Mouse (Mus musculus) intestine, embryonic 15.5 days (tissue): ENCODE results near the gene Plcb3. TPM values are rescaled to one million over a fixed set of nuclear protein-coding genes. Genes with fewer than 3 reads are reported as not detected.

ENCODE experiments used
- ATAC-seq: fragments of 200-750 bp; cut with Nextera tagmentation; 2 replicates; pipeline ENCODE4 v1.8.0; 2017; ENCODE audit warnings: moderate TSS enrichment, moderate library complexity
- H3K27ac ChIP-seq: fragments of 300-500 bp; sonication (generic); 2 replicates; pipeline ENCODE4 v1.5.1; 2015; ENCODE audit warnings: mild to moderate bottlenecking, inconsistent platforms
- H3K27me3 ChIP-seq: fragments of 300-500 bp; sonication (generic); replicated peaks from 2 replicates; pipeline ENCODE4 v1.6.1; 2015; ENCODE audit warnings: inconsistent platforms
- H3K36me3 ChIP-seq: fragments of 300-500 bp; sonication (generic); 2 replicates; pipeline ENCODE4 v1.6.1; 2015; ENCODE audit warnings: inconsistent platforms
- H3K4me1 ChIP-seq: fragments of 300-500 bp; sonication (generic); replicated peaks from 2 replicates; pipeline ENCODE4 v1.6.1; 2015; ENCODE audit warnings: inconsistent platforms
- H3K4me2 ChIP-seq: fragments of 300-500 bp; sonication (generic); replicated peaks from 2 replicates; pipeline ENCODE4 v1.6.1; 2015; ENCODE audit warnings: mild to moderate bottlenecking, inconsistent platforms
- H3K4me3 ChIP-seq: fragments of 300-500 bp; sonication (generic); replicated peaks from 2 replicates; pipeline ENCODE4 v1.5.1; 2015; ENCODE audit warnings: inconsistent platforms
- H3K9ac ChIP-seq: fragments of 300-500 bp; sonication (generic); 2 replicates; pipeline ENCODE4 v1.6.1; 2015; ENCODE audit warnings: inconsistent platforms
- H3K9me3 ChIP-seq: fragments of 300-500 bp; sonication (generic); 2 replicates; pipeline ENCODE4 v1.6.1; 2016; ENCODE audit warnings: inconsistent platforms
- WGBS: fragments of 180-500 bp; shearing (Covaris S2); methylation state at CpG from one replicate; pipeline ENCODE4 v1.1.7; 2015; 5-methylcytosine and 5-hydroxymethylcytosine counted together
- polyA plus RNA-seq: library from polyadenylated mRNA; unstranded; fragments of >200 nt; fragmentation: Nextera tagmentation; extraction: Ambion mirVana; gene quantifications from 2 replicates; pipeline ENCODE4 v1.2.1, GENCODE M21; 2015

Gene Plcb3
- 187 and 198 TPM in 2 replicates for polyA plus RNA-seq

DNA sequence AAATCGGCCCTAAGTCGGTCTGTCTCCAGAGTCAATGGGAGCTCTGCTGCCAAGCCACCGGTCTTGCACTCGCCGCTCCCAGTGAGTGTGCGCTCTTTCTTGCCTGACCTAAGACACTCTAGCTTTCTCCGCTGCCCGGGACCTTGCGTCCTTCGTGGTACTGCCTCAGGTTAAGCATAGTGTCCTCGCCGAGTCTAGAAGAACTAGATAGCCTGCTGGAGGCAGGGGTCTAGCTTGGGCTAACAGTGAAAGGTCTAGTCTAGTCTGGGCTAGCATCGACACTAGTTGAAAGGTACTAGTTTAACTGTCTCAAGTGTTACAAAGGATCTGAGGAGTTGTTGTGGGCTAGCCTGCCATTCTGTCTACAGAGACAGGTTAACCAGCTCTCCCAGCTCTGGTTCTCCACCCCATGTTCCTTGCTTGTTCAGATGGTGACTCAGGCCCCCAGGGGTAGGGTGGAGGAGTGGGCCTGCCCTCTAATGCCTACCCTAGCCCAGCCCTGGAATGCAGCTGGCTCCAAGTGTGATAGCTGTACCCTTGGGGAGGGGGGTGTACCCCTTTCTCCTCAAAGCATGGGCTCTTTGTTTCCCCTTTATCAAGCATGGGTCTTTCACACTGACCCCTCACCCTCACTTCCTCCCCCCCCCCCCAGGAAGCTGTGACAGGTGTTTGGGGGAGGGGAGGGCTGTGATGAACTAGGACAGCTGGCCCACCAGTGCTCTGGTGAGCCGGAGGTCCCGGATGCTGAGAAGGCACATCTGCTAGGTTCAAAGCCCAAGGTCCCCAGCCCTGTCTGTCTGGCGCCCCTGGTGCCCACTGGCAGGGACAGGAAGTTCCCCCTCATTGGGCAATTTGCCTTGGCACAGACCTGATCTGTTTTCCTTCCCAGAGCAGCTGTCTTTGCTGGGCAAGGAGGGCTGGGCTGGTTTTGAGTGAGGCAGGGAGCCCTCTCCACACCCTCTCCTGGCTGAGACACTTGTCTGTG, at the start of gene Plcb3:
Plcb3 (minus strand) TSS at position 934 of the 985 bp plus-strand sequence.
- H3K4me3 ChIP-seq = peak within 1 kb of the TSS; percentile 55
- no peaks in the 10 kb centered on the region for H3K9me3 ChIP-seq
- no peaks in the 10 kb centered on the region for H3K27me3 ChIP-seq
- WGBS = under 1% methylated on average over 16 of the region's 16 CpGs
- peak within 1 kb of the TSS; percentile 88 for H3K4me2 ChIP-seq
- peaks cover 11% of the 10 kb centered on the region; the same call in 1 of the 2 replicates for H3K36me3 ChIP-seq
- H3K9ac ChIP-seq = peak within 1 kb of the TSS; percentile 73
- peak within 1 kb of the TSS; percentile 92 for H3K27ac ChIP-seq
- peaks cover 57% of the 10 kb centered on the region for H3K4me1 ChIP-seq
- no peak for ATAC-seq

DNA sequence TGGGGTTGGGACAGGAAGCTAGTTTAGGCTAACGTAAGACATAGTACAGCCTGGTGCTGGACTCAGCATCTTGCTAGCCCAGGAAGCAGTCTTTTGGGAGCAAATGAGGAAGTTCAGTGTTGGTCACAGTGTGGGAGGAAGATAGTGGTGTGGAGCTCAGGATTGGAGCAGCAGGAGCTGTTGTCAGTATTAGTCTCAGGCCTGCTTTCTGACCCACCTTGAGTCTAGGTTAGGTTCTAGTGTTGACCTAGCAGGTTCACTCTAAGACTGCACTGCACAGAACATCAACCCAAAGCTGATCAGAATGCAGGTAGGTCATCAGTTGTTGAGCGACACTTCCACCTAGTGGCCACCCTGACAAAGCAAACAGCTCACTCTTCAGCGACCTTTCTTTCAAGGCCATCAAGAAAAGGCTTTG, 44.0 kb upstream of the Plcb3 start:
- H3K36me3 ChIP-seq = peaks cover 39% of the 10 kb centered on the region
- H3K4me2 ChIP-seq = no peak overlapping the region
- ATAC-seq = peak; percentile 72
- H3K27me3 ChIP-seq = no peaks in the 10 kb centered on the region
- no peak overlapping the region for H3K9ac ChIP-seq
- WGBS = 39% methylated on average over 3 of the region's 3 CpGs
- no peaks in the 10 kb centered on the region for H3K4me1 ChIP-seq
- no peaks in the 10 kb centered on the region for H3K9me3 ChIP-seq
- no peak overlapping the region for H3K4me3 ChIP-seq
- no peak overlapping the region for H3K27ac ChIP-seq

DNA sequence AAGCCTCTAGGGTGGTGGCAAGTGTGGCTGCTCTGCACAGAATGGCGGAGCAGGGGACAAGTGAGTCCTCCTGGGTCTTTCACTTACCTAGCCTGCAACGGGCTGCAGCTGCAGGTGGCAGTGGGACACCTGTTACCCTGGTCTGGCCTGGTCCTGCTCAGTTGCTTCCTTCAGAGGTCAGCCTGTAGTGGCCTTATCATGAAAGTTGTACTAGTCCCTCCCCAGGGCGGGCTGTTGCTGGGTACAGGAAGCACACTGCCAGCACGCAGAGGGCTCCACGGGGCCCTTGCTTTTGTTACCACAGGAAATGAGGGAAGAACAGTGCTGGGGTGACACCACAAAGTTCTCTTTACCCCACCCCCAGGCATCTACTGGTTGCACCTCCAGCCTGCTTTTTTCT, 42.9 kb upstream of the Plcb3 start, which contains the start of gene Fermt3:
Fermt3 (minus strand) TSS at position 279 of the 400 bp plus-strand sequence.
- peaks cover 30% of the 10 kb centered on the region for H3K36me3 ChIP-seq
- H3K4me2 ChIP-seq = no peak within 1 kb of the TSS
- H3K27me3 ChIP-seq = no peaks in the 10 kb centered on the region
- no peak within 1 kb of the TSS for H3K9ac ChIP-seq
- 74% methylated on average over 5 of the region's 5 CpGs for WGBS
- H3K27ac ChIP-seq = 0 out of 2 replicates have a peak within 1 kb of the TSS, but pooled peaks have one; percentile 7
- no peaks in the 10 kb centered on the region for H3K9me3 ChIP-seq
- H3K4me1 ChIP-seq = no peaks in the 10 kb centered on the region
- ATAC-seq = peak; percentile 75
- no peak within 1 kb of the TSS for H3K4me3 ChIP-seq

DNA sequence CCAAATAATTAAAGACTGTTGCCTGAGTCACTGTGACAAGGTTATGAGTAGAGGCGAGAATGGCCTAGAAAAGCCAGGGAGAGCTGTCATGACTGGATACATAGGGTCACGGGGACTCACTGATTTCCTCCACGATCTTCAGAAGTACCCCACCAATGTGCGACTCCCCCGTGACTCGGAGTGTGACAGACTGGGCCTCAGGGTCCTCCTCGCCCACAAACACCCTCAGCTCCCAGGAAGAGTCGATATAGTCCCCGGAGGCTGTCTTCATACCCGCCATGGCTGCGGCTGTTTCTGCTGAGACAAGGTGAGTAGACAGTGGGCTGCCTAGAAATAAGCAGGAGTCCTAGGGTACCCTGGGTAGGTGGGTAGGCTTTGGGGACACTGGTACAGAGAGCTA, 42.3 kb upstream of the Plcb3 start:
- no peak overlapping the region for H3K4me3 ChIP-seq

DNA sequence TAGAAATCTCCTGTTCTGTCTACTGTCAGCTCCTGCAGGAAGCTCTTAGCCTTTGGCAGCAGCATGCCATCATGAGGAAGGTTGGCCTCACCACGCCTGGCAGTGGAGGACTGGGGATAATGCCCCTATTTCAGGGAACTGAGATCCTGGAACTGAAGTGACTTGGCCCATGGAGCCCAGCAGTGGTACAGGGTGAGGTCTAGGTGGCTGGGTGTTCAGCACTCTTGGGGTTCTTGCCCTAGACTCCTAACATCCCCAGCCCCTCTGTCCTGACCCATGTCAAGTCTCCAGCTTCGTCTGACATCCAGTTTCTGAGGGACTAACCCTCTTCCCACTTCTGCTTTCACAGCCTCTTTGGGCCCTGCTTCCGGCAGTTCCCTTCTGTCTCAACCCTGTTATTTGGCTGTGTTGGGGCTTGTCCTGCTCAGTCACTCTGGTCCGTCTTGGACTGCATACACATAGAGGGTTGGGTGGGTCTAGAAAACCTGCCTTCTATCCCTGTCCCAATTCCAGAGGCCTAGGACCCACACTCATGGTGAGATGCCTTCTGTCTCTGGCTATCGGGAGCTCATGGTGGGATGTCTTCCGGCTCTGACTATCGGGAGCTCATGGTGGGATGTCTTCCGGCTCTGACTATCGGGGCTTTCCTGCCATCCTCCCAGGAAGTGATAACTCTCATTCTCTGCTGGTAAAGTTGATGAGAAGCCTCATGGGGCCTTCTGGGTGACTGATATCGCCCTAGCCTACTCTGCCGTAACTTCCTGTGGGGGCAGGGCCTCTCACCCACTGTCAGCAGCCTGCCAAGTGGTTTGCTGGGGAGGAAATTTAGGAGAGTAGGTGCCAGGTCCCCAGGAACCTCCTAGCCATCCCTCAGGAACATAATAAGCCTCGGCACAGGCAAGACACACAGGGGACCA, 41.5 kb upstream of the Plcb3 start:
- Histone ChIP-seq H3K4me2 (no peak overlapping the region), H3K27ac (0 out of 2 replicates have a peak overlapping the region, but pooled peaks have one; percentile 44), H3K9me3 (no peaks in the 10 kb centered on the region), H3K4me3 (no peak overlapping the region), H3K27me3 (no peaks in the 10 kb centered on the region), H3K36me3 (peaks cover 19% of the 10 kb centered on the region), H3K9ac (no peak overlapping the region), H3K4me1 (no peaks in the 10 kb centered on the region)
- 76% methylated on average over 12 of the region's 12 CpGs for WGBS
- no peak; the same call in 1 of the 2 replicates for ATAC-seq

More for the DNA sequence above, 42.3 kb upstream of the Plcb3 start:
- no peak for ATAC-seq
- Histone ChIP-seq H3K9ac (no peak overlapping the region), H3K36me3 (peaks cover 27% of the 10 kb centered on the region), H3K27ac (no peak overlapping the region), H3K4me1 (no peaks in the 10 kb centered on the region), H3K4me2 (no peak overlapping the region), H3K27me3 (no peaks in the 10 kb centered on the region), H3K9me3 (no peaks in the 10 kb centered on the region)
- 89% methylated on average over 11 of the region's 11 CpGs for WGBS

DNA sequence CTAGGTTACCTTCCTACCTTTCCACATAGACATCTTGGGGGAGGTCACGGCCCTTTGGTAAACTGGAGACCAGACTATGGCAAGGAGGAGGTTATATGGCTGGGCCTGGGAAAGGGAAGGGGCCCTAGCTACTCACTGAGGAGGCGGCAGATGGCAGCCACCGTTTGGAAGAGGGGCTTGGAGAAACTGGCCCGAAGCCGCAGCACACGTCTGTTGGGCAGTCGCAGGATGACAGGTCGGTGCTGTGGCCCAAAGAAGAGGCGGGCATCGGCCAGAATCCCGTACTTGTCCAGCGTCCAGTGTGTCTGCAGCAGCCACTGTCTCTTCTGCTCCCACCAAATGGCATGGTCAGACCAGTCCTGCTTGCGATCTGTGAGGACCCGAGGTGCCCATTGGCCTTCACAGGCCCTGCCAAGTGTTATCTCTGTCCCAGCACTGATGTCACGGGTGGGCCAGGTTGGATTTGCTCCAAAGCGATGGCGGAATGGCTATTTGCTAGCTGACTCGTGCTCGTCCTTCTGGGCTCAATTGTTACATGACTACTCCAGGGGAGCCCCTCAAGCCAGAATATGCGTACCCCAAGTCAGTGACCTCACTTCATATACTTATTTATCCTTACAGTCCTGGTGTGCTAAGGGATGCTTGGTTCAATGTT, 38.3 kb upstream of the Plcb3 start:
- Histone ChIP-seq H3K4me1 (no peaks in the 10 kb centered on the region), H3K4me2 (no peak overlapping the region), H3K9me3 (no peaks in the 10 kb centered on the region), H3K36me3 (no peaks in the 10 kb centered on the region), H3K27ac (no peak overlapping the region), H3K4me3 (no peak overlapping the region), H3K9ac (no peak overlapping the region), H3K27me3 (no peaks in the 10 kb centered on the region)
- 92% methylated on average over 20 of the region's 20 CpGs for WGBS
- no peak for ATAC-seq

DNA sequence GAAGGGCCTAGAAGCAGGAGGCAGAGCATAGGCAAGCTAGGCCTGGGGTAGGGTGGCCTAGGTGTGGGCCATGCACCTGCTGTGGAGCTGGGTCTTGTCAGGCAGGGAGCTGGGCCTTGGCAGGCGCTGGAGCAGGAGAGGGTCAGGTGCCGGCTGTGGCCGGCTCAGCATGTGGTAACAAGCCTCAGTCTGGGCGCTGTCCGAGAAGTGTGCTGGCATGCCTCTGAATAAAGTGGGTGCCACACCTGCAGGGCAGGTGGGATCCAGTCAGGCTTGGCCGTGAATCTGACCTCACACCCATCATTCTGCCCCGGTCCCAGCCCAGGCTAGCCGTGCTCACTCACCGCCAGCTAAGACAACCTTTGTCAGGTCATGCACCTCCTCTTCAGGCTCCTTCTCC, 37.7 kb upstream of the Plcb3 start:
- Histone ChIP-seq H3K4me2 (no peak overlapping the region), H3K4me1 (no peaks in the 10 kb centered on the region), H3K4me3 (no peak overlapping the region), H3K9ac (no peak overlapping the region), H3K36me3 (no peaks in the 10 kb centered on the region), H3K27me3 (no peaks in the 10 kb centered on the region), H3K9me3 (no peaks in the 10 kb centered on the region), H3K27ac (no peak overlapping the region)
- WGBS = 92% methylated on average over 9 of the region's 9 CpGs
- ATAC-seq = no peak

DNA sequence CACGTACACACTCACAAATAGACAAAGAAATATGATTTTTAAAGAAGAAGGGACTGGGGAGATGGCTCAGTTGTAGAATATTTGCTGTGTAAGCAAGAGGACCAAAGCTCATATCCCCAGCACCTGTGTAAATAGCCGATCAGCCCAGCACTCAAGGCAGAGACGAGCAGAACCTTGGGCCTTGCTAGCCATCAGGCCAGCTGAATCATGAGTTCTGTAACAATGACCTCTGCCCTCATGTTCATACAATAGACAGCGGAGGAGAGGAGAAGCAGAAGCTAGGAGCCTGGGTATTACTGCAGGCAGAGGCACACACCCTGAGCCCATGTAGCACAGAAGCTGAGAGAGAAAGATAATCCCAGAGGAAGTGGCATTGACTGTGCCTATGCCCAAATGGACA, 36.2 kb upstream of the Plcb3 start:
- no peaks in the 10 kb centered on the region for H3K9me3 ChIP-seq
- no peak overlapping the region for H3K4me2 ChIP-seq
- peak; percentile 36; the same call in 1 of the 2 replicates for ATAC-seq
- 70% methylated on average over 4 of the region's 4 CpGs for WGBS
- no peak overlapping the region for H3K27ac ChIP-seq
- no peaks in the 10 kb centered on the region for H3K36me3 ChIP-seq
- H3K4me1 ChIP-seq = no peaks in the 10 kb centered on the region
- no peak overlapping the region for H3K4me3 ChIP-seq
- no peaks in the 10 kb centered on the region for H3K27me3 ChIP-seq
- H3K9ac ChIP-seq = no peak overlapping the region; the same call in 1 of the 2 replicates

DNA sequence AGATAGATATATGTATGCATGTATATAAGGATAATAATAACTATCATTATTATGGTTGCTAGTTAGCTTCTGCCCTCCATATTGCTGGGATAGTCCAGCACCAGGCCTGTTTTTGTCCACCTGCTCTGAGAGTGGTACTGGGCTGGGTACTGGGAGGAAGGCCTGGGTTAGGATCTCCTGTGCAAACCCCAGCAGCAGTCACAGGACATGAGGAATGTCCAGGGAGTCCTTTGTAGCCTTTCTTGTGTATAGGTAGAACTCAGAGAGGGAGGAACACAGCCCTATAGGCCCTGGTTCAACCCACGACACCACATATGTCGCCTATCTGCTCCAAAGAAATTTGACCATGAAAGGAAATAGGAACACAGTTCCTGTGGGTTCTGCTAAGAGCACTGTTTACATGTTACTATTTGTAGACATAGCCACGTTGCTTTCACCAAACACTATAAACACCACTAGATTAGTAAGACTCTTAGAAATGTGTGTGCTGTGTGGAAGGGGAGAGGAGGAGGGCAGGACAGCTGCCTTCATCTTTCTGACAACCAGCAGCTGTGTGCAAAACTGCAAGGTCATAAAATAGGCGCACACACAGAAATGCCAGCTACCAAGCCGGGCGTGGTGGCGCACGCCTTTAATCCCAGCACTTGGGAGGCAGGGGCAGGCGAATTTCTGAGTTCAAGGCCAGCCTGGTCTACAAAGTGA, 30.8 kb upstream of the Plcb3 start:
- peak; percentile 36; the same call in 1 of the 2 replicates for ATAC-seq
- H3K9ac ChIP-seq = no peak overlapping the region
- H3K9me3 ChIP-seq = no peaks in the 10 kb centered on the region
- H3K4me1 ChIP-seq = no peaks in the 10 kb centered on the region
- H3K4me2 ChIP-seq = no peak overlapping the region
- H3K4me3 ChIP-seq = no peak overlapping the region
- H3K27ac ChIP-seq = peak overlapping the region; percentile 73
- no peaks in the 10 kb centered on the region for H3K27me3 ChIP-seq
- WGBS = 62% methylated on average over 9 of the region's 9 CpGs
- no peaks in the 10 kb centered on the region for H3K36me3 ChIP-seq

DNA sequence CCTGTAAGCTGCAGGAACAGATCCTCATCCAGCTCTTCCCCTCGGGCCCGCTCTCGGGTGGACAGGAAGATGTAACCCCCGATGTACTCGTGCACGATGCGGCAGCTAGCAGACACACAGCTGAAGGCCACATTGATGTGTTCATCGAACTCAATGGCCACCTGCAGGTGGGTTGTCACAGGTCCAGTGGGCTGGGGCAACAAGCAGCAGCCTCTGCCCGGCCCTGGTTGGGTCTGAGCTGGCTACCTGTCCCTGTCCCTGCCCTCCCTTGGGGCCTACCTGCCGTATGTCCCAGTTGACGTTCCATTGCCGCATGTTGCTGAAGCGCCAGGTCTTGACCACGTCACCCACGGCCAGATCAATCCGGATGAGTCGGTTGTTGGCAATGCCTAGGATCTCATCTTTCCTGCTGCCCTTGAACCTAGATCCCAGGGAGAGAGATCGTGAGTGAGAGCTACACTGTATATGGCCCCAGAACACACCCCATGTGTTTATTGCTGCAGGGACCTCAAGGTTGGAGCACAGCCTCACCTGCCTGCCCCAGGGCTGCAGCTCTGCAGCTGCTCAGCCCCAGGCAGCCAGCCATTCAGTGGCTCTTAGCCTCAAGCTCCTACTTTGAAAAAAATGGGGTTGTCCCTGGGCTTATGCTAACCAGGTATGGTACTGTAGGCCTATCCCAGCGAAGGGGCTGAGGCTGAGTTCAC, 23.2 kb upstream of the Plcb3 start:
- Histone ChIP-seq H3K36me3 (0 out of 2 replicates have a peak, but pooled peaks cover 3% of the 10 kb centered on the region), H3K4me1 (peaks cover 25% of the 10 kb centered on the region), H3K27ac (no peak overlapping the region), H3K9ac (no peak overlapping the region), H3K9me3 (no peaks in the 10 kb centered on the region), H3K27me3 (no peaks in the 10 kb centered on the region), H3K4me3 (no peak overlapping the region), H3K4me2 (no peak overlapping the region)
- WGBS = 90% methylated on average over 19 of the region's 19 CpGs
- ATAC-seq = peak; percentile 64
